Mouse (Mus musculus): Measurements from ENCODE around the gene Wwox. TPM values are rescaled to one million over a fixed set of nuclear protein-coding genes. Genes with fewer than 3 reads are reported as not detected.
A peak's percentile ranks its signal among the peaks of the same experiment; 100 is the strongest.

Gene Wwox
- polyA plus RNA-seq, 1 experiment from 2014 or later, result 9.9 TPM

DNA sequence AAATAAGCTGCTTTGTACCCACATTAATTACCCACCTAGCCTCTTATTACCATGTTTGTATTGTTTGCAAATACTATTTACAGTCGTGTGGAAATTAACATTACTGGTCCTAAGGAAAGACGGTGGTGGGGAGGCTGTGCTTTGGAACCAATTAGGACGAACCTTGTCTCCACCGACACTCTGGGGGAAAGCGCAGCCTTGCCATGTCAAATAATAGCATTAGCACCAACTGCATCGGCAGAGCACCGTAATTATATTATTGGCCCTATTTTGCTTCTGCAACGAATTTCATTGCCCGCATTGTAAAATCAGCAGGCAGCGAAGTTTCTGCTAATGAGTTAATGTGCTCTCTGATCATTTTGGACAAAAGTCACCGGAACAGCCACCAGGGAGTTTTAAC lies 75.2 kb downstream of the Wwox start:
- H3K9me3 ChIP-seq, result no peaks in the 10 kb centered on the region
- H3K27me3 ChIP-seq (replicated peaks; ENCODE audit: low read depth, poor library complexity, severe bottlenecking), result no peaks in the 10 kb centered on the region
- DNase-seq (ENCODE audit: low spot score), result no peak
- H3K4me1 ChIP-seq, result peaks cover 15% of the 10 kb centered on the region
- H3K36me3 ChIP-seq (replicated peaks), result no peaks in the 10 kb centered on the region
- no peak overlapping the region for H3K4me3 ChIP-seq
- no peak overlapping the region; the same call in 1 of the 2 replicates for H3K27ac ChIP-seq (replicated peaks)
- 54% methylated on average over 11 of the region's 11 CpGs for WGBS

GRCm38 (mm10) chr8:114523061-114523460 lies 83.6 kb downstream of the Wwox start:
- no peak overlapping the region for H3K27ac ChIP-seq (replicated peaks)
- H3K4me3 ChIP-seq, result no peak overlapping the region
- WGBS, result 82% methylated on average over 2 of the region's 2 CpGs
- no peaks in the 10 kb centered on the region; the same call in 1 of the 2 replicates for H3K4me1 ChIP-seq
- no peaks in the 10 kb centered on the region for H3K9me3 ChIP-seq
- no peaks in the 10 kb centered on the region for H3K36me3 ChIP-seq (replicated peaks)
- no peak for DNase-seq (ENCODE audit: low spot score)
- no peaks in the 10 kb centered on the region for H3K27me3 ChIP-seq (replicated peaks; ENCODE audit: low read depth, poor library complexity, severe bottlenecking)

DNA sequence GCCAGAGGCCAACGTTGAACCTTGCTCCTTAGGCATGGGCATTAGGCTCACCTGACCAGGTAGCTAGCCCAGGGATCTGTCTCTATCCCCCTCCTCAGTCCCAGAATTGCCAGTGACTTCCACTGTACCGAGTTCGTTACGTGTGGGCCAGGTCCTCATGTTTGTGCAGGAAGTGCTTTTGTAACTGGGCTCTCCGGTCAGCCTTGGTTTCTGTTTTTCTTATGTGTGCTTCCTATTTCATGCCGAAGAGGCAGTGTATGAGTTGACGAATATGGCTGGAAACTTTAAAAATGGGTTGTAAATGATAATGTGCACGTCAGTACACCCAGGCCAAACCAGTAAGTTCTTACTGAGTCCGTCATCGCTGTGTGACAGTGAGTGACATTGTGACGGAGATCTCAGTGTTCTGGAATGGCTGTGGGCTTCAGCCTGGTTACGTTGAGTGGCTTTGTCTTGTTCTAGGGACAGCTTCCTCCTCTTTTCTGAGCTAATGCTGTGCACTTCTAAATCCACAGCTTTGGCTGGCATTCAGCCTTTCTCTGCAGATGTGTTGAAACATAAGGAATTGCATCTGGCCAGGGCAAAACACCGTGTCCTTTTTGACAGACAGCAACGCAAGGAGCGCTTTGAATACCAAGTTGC lies 87.3 kb downstream of the Wwox start:
- no peak for DNase-seq (ENCODE audit: low spot score)
- Histone ChIP-seq H3K27ac (replicated peaks) (no peak overlapping the region), H3K36me3 (replicated peaks) (no peaks in the 10 kb centered on the region), H3K4me3 (no peak overlapping the region), H3K9me3 (no peaks in the 10 kb centered on the region), H3K27me3 (replicated peaks; ENCODE audit: low read depth, poor library complexity, severe bottlenecking) (no peaks in the 10 kb centered on the region), H3K4me1 (peaks cover 10% of the 10 kb centered on the region)
- WGBS, result 87% methylated on average over 15 of the region's 15 CpGs

DNA sequence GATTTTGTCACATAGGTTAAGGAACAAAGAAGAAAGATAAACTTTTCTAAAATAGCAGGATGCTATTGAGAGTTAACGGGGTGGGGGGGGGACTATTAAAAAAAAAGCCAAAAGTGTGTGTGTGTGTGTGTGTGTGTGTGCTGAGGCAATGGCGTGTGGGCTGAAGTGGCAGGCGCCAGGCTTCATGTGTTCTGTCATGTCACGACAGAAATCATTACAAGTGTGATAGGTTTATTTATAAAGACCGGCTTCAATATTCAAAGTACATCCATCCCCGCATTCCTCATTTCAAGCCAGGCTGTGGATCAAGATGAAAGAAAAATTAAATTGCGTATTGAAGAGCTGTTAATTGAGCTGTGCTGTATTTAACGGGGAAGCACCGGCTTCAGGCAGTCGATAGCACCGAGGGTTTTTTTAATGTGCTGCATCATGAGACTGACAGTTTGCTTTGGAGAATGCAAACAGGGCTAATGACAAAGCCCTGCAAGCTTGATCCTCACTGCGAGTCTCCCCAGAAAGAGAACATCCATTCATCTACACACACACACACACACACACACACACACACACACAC lies 88.3 kb downstream of the Wwox start:
- no peaks in the 10 kb centered on the region for H3K36me3 ChIP-seq (replicated peaks)
- no peak overlapping the region for H3K27ac ChIP-seq (replicated peaks)
- no peak for DNase-seq (ENCODE audit: low spot score)
- WGBS, result 81% methylated on average over 12 of the region's 12 CpGs
- no peak overlapping the region for H3K4me3 ChIP-seq
- H3K4me1 ChIP-seq, result peaks cover 10% of the 10 kb centered on the region
- no peaks in the 10 kb centered on the region for H3K9me3 ChIP-seq
- H3K27me3 ChIP-seq (replicated peaks; ENCODE audit: low read depth, poor library complexity, severe bottlenecking), result no peaks in the 10 kb centered on the region

- no peak for DNase-seq (ENCODE audit: low spot score)
- WGBS, result 82% methylated on average over 10 of the region's 10 CpGs
These were observed 90.1 kb downstream of the Wwox start for GRCm38 (mm10) chr8:114529581-114529980.

GRCm38 (mm10) chr8:114536201-114536600 lies 96.7 kb downstream of the Wwox start:
- no peaks in the 10 kb centered on the region for H3K36me3 ChIP-seq (replicated peaks)
- 0 out of 2 replicates have a peak, but pooled peaks cover 6% of the 10 kb centered on the region for H3K27me3 ChIP-seq (replicated peaks; ENCODE audit: low read depth, poor library complexity, severe bottlenecking)
- no peak overlapping the region for H3K4me3 ChIP-seq
- no peak overlapping the region for H3K27ac ChIP-seq (replicated peaks)
- no peak for DNase-seq (ENCODE audit: low spot score)
- H3K4me1 ChIP-seq, result peaks cover 16% of the 10 kb centered on the region
- 54% methylated on average over 6 of the region's 6 CpGs for WGBS
- H3K9me3 ChIP-seq, result no peaks in the 10 kb centered on the region

More at GRCm38 (mm10) chr8:114529581-114529980, 90.1 kb downstream of the Wwox start:
- Histone ChIP-seq H3K27me3 (replicated peaks; ENCODE audit: low read depth, poor library complexity, severe bottlenecking) (no peaks in the 10 kb centered on the region), H3K27ac (replicated peaks) (no peak overlapping the region), H3K36me3 (replicated peaks) (no peaks in the 10 kb centered on the region), H3K4me3 (no peak overlapping the region), H3K9me3 (no peaks in the 10 kb centered on the region), H3K4me1 (peaks cover 10% of the 10 kb centered on the region)

DNA sequence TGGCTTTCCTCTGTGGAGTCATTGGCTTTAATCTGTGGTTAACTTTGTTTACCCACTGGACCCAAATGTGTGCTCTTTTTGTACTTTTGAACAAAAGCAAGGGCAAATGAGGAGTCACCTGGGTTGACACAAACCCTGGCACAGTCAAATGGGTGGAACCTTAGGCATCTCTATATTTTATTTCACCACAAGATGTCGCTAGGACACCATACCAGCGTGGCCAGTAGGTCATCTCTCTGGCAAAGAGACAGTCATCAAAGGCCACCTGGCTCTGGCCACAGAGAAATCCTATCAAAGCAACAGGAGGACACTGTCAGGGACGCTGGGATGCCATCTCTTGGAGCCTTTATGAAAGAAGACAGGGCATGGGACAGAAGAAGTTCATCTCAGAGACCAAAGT lies 101.7 kb downstream of the Wwox start:
- H3K27me3 ChIP-seq (replicated peaks; ENCODE audit: low read depth, poor library complexity, severe bottlenecking), result 0 out of 2 replicates have a peak, but pooled peaks cover 6% of the 10 kb centered on the region
- H3K4me3 ChIP-seq, result no peak overlapping the region
- no peak overlapping the region for H3K27ac ChIP-seq (replicated peaks)
- no peaks in the 10 kb centered on the region for H3K36me3 ChIP-seq (replicated peaks)
- 11% methylated on average over 3 of the region's 3 CpGs for WGBS
- DNase-seq (ENCODE audit: low spot score), result peak; percentile 41
- no peaks in the 10 kb centered on the region for H3K9me3 ChIP-seq
- peaks cover 11% of the 10 kb centered on the region for H3K4me1 ChIP-seq

GRCm38 (mm10) chr8:114548360-114548759 lies 108.9 kb downstream of the Wwox start:
- Histone ChIP-seq H3K9me3 (no peaks in the 10 kb centered on the region), H3K4me1 (0 out of 2 replicates have a peak, but pooled peaks cover 9% of the 10 kb centered on the region), H3K27ac (replicated peaks) (no peak overlapping the region), H3K4me3 (no peak overlapping the region), H3K36me3 (replicated peaks) (no peaks in the 10 kb centered on the region), H3K27me3 (replicated peaks; ENCODE audit: low read depth, poor library complexity, severe bottlenecking) (no peaks in the 10 kb centered on the region)
- DNase-seq (ENCODE audit: low spot score), result no peak
- 80% methylated on average over 8 of the region's 8 CpGs for WGBS

DNA sequence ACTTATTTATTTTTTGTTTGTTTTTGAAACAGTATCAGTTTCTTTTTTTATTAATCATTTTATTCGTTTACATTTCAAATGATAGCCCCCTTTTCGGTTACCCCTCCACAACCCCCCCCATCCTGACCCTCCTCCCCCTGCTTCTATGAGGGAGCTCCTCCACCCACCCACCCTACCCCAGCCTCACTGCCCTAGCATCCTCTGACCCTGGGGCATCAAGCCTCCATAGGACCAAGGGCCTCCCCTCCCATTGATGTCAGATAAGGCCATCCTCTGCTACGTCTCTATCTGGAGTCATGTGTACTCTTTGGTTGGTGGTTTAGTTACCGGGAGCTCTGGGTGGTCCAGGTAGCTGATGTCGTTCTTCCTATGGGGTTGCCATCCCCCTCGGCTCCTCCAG lies 109.4 kb downstream of the Wwox start:
- Histone ChIP-seq H3K4me1 (0 out of 2 replicates have a peak, but pooled peaks cover 9% of the 10 kb centered on the region), H3K27me3 (replicated peaks; ENCODE audit: low read depth, poor library complexity, severe bottlenecking) (no peaks in the 10 kb centered on the region), H3K4me3 (no peak overlapping the region), H3K36me3 (replicated peaks) (no peaks in the 10 kb centered on the region), H3K9me3 (no peaks in the 10 kb centered on the region), H3K27ac (replicated peaks) (no peak overlapping the region)
- DNase-seq (ENCODE audit: low spot score), result no peak
- 78% methylated on average over 6 of the region's 6 CpGs for WGBS

- no peaks in the 10 kb centered on the region for H3K36me3 ChIP-seq (replicated peaks)
- H3K27ac ChIP-seq (replicated peaks), result no peak overlapping the region
- no peaks in the 10 kb centered on the region for H3K27me3 ChIP-seq (replicated peaks; ENCODE audit: low read depth, poor library complexity, severe bottlenecking)
- no peaks in the 10 kb centered on the region for H3K9me3 ChIP-seq
- peaks cover 15% of the 10 kb centered on the region for H3K4me1 ChIP-seq
- peak; percentile 51 for DNase-seq (ENCODE audit: low spot score)
- H3K4me3 ChIP-seq, result no peak overlapping the region
- WGBS, result 68% methylated on average over 7 of the region's 7 CpGs
These were observed 110.6 kb downstream of the Wwox start for GRCm38 (mm10) chr8:114550029-114550428.

- H3K4me3 ChIP-seq, result no peak overlapping the region
These were observed 113.2 kb downstream of the Wwox start for GRCm38 (mm10) chr8:114552606-114553005.

GRCm38 (mm10) chr8:114554966-114555365 lies 115.5 kb downstream of the Wwox start:
- H3K27ac ChIP-seq (replicated peaks), result no peak overlapping the region
- H3K4me1 ChIP-seq, result peaks cover 20% of the 10 kb centered on the region
- no peaks in the 10 kb centered on the region for H3K36me3 ChIP-seq (replicated peaks)
- no peaks in the 10 kb centered on the region for H3K27me3 ChIP-seq (replicated peaks; ENCODE audit: low read depth, poor library complexity, severe bottlenecking)
- DNase-seq (ENCODE audit: low spot score), result peak; percentile 32
- no peak overlapping the region for H3K4me3 ChIP-seq
- no peaks in the 10 kb centered on the region for H3K9me3 ChIP-seq
- 58% methylated on average over 15 of the region's 15 CpGs for WGBS

More at GRCm38 (mm10) chr8:114552606-114553005, 113.2 kb downstream of the Wwox start:
- WGBS, result 71% methylated on average over 3 of the region's 3 CpGs
- Histone ChIP-seq H3K27me3 (replicated peaks; ENCODE audit: low read depth, poor library complexity, severe bottlenecking) (no peaks in the 10 kb centered on the region), H3K9me3 (no peaks in the 10 kb centered on the region), H3K36me3 (replicated peaks) (no peaks in the 10 kb centered on the region), H3K4me1 (peaks cover 20% of the 10 kb centered on the region), H3K27ac (replicated peaks) (no peak overlapping the region)
- DNase-seq (ENCODE audit: low spot score), result no peak

Data from embryonic facial prominence, embryonic 10.5 days (tissue).